Mouse (Mus musculus) heart, adult 2 months (tissue): Measurements from ENCODE around the gene Ablim2. TPM values are rescaled to one million over a fixed set of nuclear protein-coding genes. Genes with fewer than 3 reads are reported as not detected.
A peak's percentile ranks its signal among the peaks of the same experiment; 100 is the strongest.

Experiments used
- DNase-seq, 2 experiments: peaks; one replicate each; pipeline ENCODE4 v3.0.0; 2021
- H3K27ac ChIP-seq: fragments of 200-600 bp; 2 replicates; pipeline ENCODE4 v1.8.1; 2022
- H3K27me3 ChIP-seq: fragments of 200-500 bp; 2 replicates; pipeline ENCODE4 v1.6.1; 2012; ENCODE audit warnings: mild to moderate bottlenecking, low read length, inconsistent platforms, mixed read lengths; ENCODE audit not compliant: control insufficient read depth, insufficient read depth
- H3K36me3 ChIP-seq: fragments of 200-500 bp; 2 replicates; pipeline ENCODE4 v1.6.1; 2012; ENCODE audit warnings: low read length, inconsistent platforms; ENCODE audit not compliant: control insufficient read depth, insufficient read depth
- H3K4me1 ChIP-seq: fragments of 200-500 bp; 2 replicates; pipeline ENCODE4 v1.6.1; 2011; ENCODE audit warnings: low read length; ENCODE audit not compliant: control insufficient read depth, insufficient read depth
- H3K4me3 ChIP-seq: fragments of 200-600 bp; 2 replicates; pipeline ENCODE4 v1.8.1; 2022
- H3K79me2 ChIP-seq: fragments of 200-500 bp; replicated peaks from 2 replicates; pipeline ENCODE4 v1.6.1; 2012; ENCODE audit warnings: mild to moderate bottlenecking, inconsistent platforms, low read length, moderate library complexity, mixed read lengths; ENCODE audit not compliant: control insufficient read depth, insufficient read depth
- H3K9ac ChIP-seq: fragments of 200-500 bp; 2 replicates; pipeline ENCODE4 v1.6.1; 2012; ENCODE audit warnings: low read depth, mild to moderate bottlenecking, control low read depth, inconsistent platforms, low read length, mixed read lengths
- CTCF ChIP-seq: fragments of 200-600 bp; IDR thresholded peaks from 2 replicates; pipeline ENCODE4 v1.8.1; 2022; ENCODE audit warnings: antibody characterized with exemption, mild to moderate bottlenecking, moderate library complexity
- EP300 ChIP-seq: fragments of 200-500 bp; IDR thresholded peaks from 2 replicates; pipeline ENCODE4 v1.6.1; 2011; ENCODE audit warnings: low read depth, low read length, control low read depth; ENCODE audit not compliant: insufficient read depth
- POLR2A ChIP-seq: fragments of 200-500 bp; IDR thresholded peaks from 2 replicates; pipeline ENCODE4 v1.6.1; 2011; ENCODE audit warnings: mild to moderate bottlenecking, low read depth, low read length, control low read depth; ENCODE audit not compliant: insufficient read depth
- WGBS: fragments of 180-500 bp; shearing (Covaris S2); methylation state at CpG from one replicate; pipeline ENCODE4 v1.1.7; 2018; 5-methylcytosine and 5-hydroxymethylcytosine counted together
- intact Hi-C: fragments of 180-260 bp; cut with DNase I; formaldehyde crosslinking; loops from one replicate; pipeline ENCODE4 v1.15.1; 2025
- polyA plus RNA-seq: library from polyadenylated mRNA; depleted of rRNA; stranded (reverse); fragments of >200 nt; gene quantifications from 2 replicates; pipeline ENCODE4 v1.2.3, GENCODE M21; 2012
- total RNA-seq, 2 experiments: library from RNA; stranded (reverse); gene quantifications; 2 replicates each; pipeline ENCODE4 v1.2.3; 2021

Ablim2 gene
- total and polyA plus RNA-seq, 3 experiments = 20.1 to 32.7 (median 20.8) TPM

DNA sequence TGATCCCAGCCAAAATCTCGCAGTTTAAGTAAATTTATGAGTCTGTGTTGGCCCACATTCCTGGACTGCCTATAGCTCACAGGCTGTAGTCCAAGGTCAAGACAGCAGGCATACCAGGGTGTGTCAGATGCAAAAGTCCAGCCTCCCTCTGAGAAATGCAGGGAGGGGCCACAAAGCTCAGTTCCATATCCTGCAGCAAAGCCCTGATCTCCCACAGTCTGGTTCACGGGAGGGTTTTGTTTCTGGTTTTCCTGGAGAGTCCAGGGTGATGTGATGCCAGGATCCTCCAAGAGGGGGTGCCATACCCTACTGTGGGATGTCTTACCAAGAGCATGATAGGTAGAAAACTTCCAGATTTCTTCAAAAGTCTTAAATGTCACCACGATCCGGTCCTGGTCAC, 39.7 kb upstream of the Ablim2 start:
- peak in 1 of 2 experiments; percentile 63 for DNase-seq

DNA sequence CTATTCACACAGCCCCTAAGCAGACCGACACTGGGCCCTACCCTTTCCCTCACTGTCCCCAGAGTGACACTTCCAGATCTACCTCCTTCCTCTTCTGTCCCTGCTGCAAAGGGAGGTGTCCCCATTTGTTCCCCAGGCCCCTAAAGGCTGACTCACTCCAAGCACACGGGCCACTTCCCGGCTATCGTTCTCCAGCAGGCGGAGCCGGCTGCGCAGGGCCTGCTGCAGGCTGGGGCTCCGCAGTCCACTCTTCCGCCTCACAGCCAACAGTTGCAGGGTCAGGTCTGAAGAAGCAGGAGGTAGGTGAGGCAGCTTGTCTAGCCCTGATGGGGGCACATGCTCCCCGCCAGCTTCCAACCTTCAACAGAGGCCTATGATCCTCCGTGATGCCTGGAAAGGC, 38.9 kb upstream of the Ablim2 start:
- Histone ChIP-seq H3K4me3 (no peak overlapping the region), H3K27me3 (no peaks in the 10 kb centered on the region), H3K9ac (no peak overlapping the region), H3K4me1 (peaks cover 16% of the 10 kb centered on the region), H3K36me3 (no peaks in the 10 kb centered on the region), H3K79me2 (no peaks in the 10 kb centered on the region), H3K27ac (no peak overlapping the region)
- intact Hi-C loops = loop anchor here (5.0 kb wide), 1 partner anchor 33 kb away; no protein-coding TSS in a partner anchor
- TF ChIP-seq POLR2A = no peak
- TF ChIP-seq EP300 = no peak
- TF ChIP-seq CTCF = no peak
- WGBS = 69% methylated on average over 11 of the region's 11 CpGs
- DNase-seq = no peak

More for the DNA sequence above, 39.7 kb upstream of the Ablim2 start:
- Histone ChIP-seq H3K4me1 (peaks cover 14% of the 10 kb centered on the region), H3K27ac (no peak overlapping the region), H3K9ac (no peak overlapping the region), H3K27me3 (no peaks in the 10 kb centered on the region), H3K4me3 (no peak overlapping the region), H3K79me2 (no peaks in the 10 kb centered on the region), H3K36me3 (no peaks in the 10 kb centered on the region)
- 42% methylated on average over 4 of the region's 4 CpGs for WGBS
- intact Hi-C loops = loop anchor here (5.0 kb wide), 1 partner anchor 34 kb away; no protein-coding TSS in a partner anchor
- no peak for TF ChIP-seq EP300
- TF ChIP-seq CTCF = peak; percentile 77

DNA sequence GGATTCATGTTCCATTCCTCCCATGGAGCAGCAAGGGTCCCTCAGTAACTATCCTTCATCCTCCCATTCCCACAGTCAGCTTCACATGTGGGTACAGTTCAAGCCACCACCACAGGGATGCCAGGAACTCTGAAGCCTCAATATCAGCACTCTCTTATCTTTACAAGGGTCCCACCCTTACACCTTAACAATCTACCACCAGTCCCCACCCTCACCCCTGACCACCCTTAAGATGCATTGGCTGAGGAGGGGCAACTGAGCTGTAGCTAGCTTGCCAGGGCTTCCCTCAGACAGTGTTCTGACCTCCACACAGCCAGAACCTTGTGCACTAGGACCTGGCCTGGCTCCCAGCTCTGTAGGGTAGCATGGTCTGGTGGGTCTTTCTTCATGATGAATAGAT, 38.3 kb upstream of the Ablim2 start:
- Histone ChIP-seq H3K79me2 (no peaks in the 10 kb centered on the region), H3K4me1 (peaks cover 18% of the 10 kb centered on the region), H3K9ac (no peak overlapping the region), H3K27me3 (no peaks in the 10 kb centered on the region), H3K27ac (no peak overlapping the region), H3K4me3 (no peak overlapping the region), H3K36me3 (no peaks in the 10 kb centered on the region)
- no peak for DNase-seq
- intact Hi-C loops = loop anchor here (5.0 kb wide), 1 partner anchor 33 kb away; no protein-coding TSS in a partner anchor
- TF ChIP-seq EP300 (no peak), CTCF (no peak), POLR2A (no peak)

DNA sequence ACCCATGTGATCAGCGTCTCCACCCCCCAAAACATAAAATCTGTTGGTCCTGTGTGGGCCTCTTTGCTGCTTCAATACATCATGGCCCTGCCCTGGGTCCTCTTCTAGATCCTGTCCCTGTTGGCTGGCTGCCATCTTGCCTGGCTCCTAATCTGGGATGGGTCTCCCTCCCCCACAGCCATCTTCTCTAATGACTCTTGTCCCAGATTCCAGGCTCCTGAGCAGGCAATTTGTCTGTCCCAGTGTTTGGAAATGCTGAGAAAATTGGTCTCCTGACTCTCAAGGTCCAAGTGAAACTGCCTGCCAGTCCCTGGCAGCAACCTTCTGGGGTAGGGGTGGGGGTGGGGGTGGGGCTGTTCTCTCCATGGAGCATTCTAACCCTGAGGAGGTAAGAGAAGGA, 37.8 kb upstream of the Ablim2 start:
- TF ChIP-seq POLR2A = no peak
- TF ChIP-seq CTCF = no peak
- no peak for TF ChIP-seq EP300
- H3K79me2 ChIP-seq = no peaks in the 10 kb centered on the region
- DNase-seq = no peak
- H3K4me3 ChIP-seq = no peak overlapping the region
- 87% methylated on average over 1 of the region's 1 CpGs for WGBS
- no peak overlapping the region for H3K9ac ChIP-seq
- intact Hi-C loops = loop anchor here (5.0 kb wide), 1 partner anchor 32 kb away; no protein-coding TSS in a partner anchor
- peaks cover 18% of the 10 kb centered on the region for H3K4me1 ChIP-seq
- H3K36me3 ChIP-seq = no peaks in the 10 kb centered on the region
- H3K27ac ChIP-seq = no peak overlapping the region
- no peaks in the 10 kb centered on the region for H3K27me3 ChIP-seq

DNA sequence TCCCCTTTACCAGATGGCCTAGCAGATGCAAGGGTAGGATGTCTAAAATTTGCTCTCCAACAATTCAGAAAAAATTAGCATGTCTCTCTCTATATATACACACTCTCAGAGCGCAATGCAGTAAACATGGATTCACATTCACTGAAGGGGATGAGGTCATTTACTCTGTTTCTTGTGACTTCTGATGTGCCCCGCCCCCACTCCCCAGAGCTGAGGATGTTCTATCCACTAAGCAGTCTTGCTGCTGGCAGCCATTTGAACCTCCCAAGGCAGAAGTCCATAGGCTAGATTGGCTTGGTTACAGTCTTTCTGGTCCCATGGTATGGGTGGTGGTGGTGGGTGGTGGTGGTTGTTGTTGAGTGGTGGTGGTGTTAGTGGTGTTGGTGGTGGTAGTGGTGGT, 35.7 kb upstream of the Ablim2 start:
- no peaks in the 10 kb centered on the region for H3K36me3 ChIP-seq
- TF ChIP-seq EP300 (no peak), CTCF (no peak), POLR2A (no peak)
- intact Hi-C loops = no loop called here
- peaks cover 20% of the 10 kb centered on the region for H3K4me1 ChIP-seq
- H3K9ac ChIP-seq = no peak overlapping the region
- H3K4me3 ChIP-seq = no peak overlapping the region
- no peak overlapping the region for H3K27ac ChIP-seq
- no peaks in the 10 kb centered on the region for H3K27me3 ChIP-seq
- WGBS = 80% methylated on average over 2 of the region's 2 CpGs
- DNase-seq = no peak
- H3K79me2 ChIP-seq = no peaks in the 10 kb centered on the region

DNA sequence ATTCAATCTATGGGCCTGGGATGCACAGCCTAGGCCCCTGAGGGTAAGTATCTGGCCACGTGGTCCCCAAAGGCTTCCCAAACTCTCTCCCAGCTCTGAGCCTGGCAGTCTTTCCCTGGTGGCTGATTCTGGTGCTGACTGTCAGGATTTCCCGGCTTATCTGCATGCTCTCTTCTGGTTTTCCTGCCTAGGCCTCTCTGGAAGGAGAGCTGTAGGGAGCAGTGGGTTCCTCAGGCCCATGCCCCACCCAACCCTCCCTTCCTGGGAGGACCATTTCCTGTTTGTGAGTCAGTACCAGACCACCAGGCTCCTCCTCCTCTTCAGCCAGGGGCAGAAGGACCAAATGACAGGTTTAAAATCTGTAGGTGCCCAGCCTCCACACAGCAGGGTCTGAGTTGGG, 35.0 kb upstream of the Ablim2 start:
- peaks cover 20% of the 10 kb centered on the region for H3K4me1 ChIP-seq
- intact Hi-C loops = no loop called here
- TF ChIP-seq CTCF (peak; percentile 37), POLR2A (no peak), EP300 (peak; percentile 48; the same call in 1 of the 2 replicates)
- no peaks in the 10 kb centered on the region for H3K27me3 ChIP-seq
- 6% methylated on average over 2 of the region's 2 CpGs for WGBS
- no peaks in the 10 kb centered on the region for H3K79me2 ChIP-seq
- no peak overlapping the region for H3K9ac ChIP-seq
- peak overlapping the region; percentile 73 for H3K27ac ChIP-seq
- no peak overlapping the region for H3K4me3 ChIP-seq
- no peak for DNase-seq
- no peaks in the 10 kb centered on the region for H3K36me3 ChIP-seq
